ENCODE assay signal across 31 mouse cellular contexts in genomic region chr16:22899346-22899745, GRCm38 (mm10). TPM values are rescaled to one million over a fixed set of nuclear protein-coding genes. Genes with fewer than 3 reads are reported as not detected.
"Had no signal": no experiment of that assay in that cellular context is flagged by ENCODE, and none has a peak within 500 bp of the region (broad histone marks: within the 10 kb centered on the region; RNA-seq: fewer than 3 reads in every experiment).

No protein-coding gene starts in this region.

- H3K4me1 ChIP-seq: midbrain, embryonic 13.5 days; neural tube, embryonic 13.5 days had no signal

- H3K9ac ChIP-seq: limb, embryonic 13.5 days; liver, embryonic 13.5 days; lung, embryonic 14.5 days; midbrain, embryonic 13.5 days; neural tube, embryonic 13.5 days had no signal

- H3K27ac ChIP-seq: kidney, postnatal 0 days; layer of hippocampus, adult 2 months; limb, embryonic 10.5 days; limb, embryonic 13.5 days; liver, embryonic 13.5 days; macrophage; midbrain, embryonic 13.5 days; neural tube, embryonic 13.5 days had no signal

- H3K27me3 ChIP-seq: limb, embryonic 13.5 days; liver, embryonic 13.5 days; midbrain, embryonic 13.5 days; neural tube, embryonic 13.5 days had no signal

- ATAC-seq: intestine, embryonic 16.5 days; lung, postnatal 0 days; midbrain, embryonic 13.5 days; midbrain, embryonic 16.5 days had no signal

- DNase-seq: kidney, adult 18-20 months; kidney, postnatal 25 days; layer of hippocampus, adult 9-11 months; liver, embryonic 13.5 days; lung, embryonic 14.5 days; retina, postnatal 1 day; thymus, adult 18-20 months; thymus, postnatal 36 days had no signal

- H3K4me3 ChIP-seq: layer of hippocampus, adult 2 months; limb, embryonic 10.5 days; limb, embryonic 13.5 days; liver, embryonic 13.5 days; midbrain, embryonic 13.5 days; myocyte; neural tube, embryonic 13.5 days had no signal

- H3K36me3 ChIP-seq: limb, embryonic 10.5 days; limb, embryonic 13.5 days; midbrain, embryonic 13.5 days; neural tube, embryonic 13.5 days had no signal

RNA-seq across cellular contexts. Expression of gene Ahsg, which starts 8.3 kb away (rescaled TPM):
- total RNA-seq: layer of hippocampus, adult 2 months; layer of hippocampus, postnatal 25 days; left cerebral cortex, adult 18-20 months; left cerebral cortex, postnatal 25 days; megakaryocyte, adult 5-6 weeks; monocyte, adult 5-6 weeks; neutrophil, adult 5-6 weeks had no signal
- polyA plus RNA-seq: limb, embryonic 10.5 days; limb, embryonic 13.5 days; macrophage; midbrain, embryonic 16.5 days; myocyte; small intestine, adult 2 months had no signal

RNA-seq across cellular contexts. Expression of gene Fetub, which starts 18.8 kb away (rescaled TPM):
- total RNA-seq: left cerebral cortex, adult 18-20 months; left cerebral cortex, postnatal 25 days; megakaryocyte, adult 5-6 weeks; monocyte, adult 5-6 weeks; neutrophil, adult 5-6 weeks had no signal
- polyA plus RNA-seq: kidney, embryonic 14.5 days; limb, embryonic 10.5 days; limb, embryonic 13.5 days; lung, embryonic 14.5 days; macrophage; midbrain, embryonic 13.5 days; midbrain, embryonic 16.5 days; neural tube, embryonic 13.5 days; small intestine, adult 2 months; spleen, adult 2 months had no signal

RNA-seq across cellular contexts. Expression of gene Hrg, which starts 51.5 kb away (rescaled TPM):
- total RNA-seq: layer of hippocampus, adult 2 months; layer of hippocampus, postnatal 25 days; left cerebral cortex, adult 18-20 months; left cerebral cortex, postnatal 25 days; megakaryocyte, adult 5-6 weeks; monocyte, adult 5-6 weeks; neutrophil, adult 5-6 weeks had no signal
- polyA plus RNA-seq: intestine, embryonic 16.5 days; kidney, embryonic 14.5 days; limb, embryonic 10.5 days; limb, embryonic 13.5 days; lung, embryonic 14.5 days; macrophage; midbrain, embryonic 13.5 days; myocyte; small intestine, adult 2 months; spleen, adult 2 months; stomach, embryonic 16.5 days; testis, adult 2 months; urinary bladder, adult 2 months had no signal
